Mouse (Mus musculus): ENCODE data around the gene Galnt7.

GRCm38 (mm10) chr8:57644281-57644680 is 8.6 kb downstream of the Galnt7 start:
- TF ChIP-seq POLR2A (IDR thresholded peaks at IDR 0.05; ENCODE audit: borderline replicate concordance, control insufficient read depth, low read depth, low read length) (no peak), CTCF (IDR thresholded peaks at IDR 0.05; ENCODE audit: control insufficient read depth, insufficient read depth, low read length) (no peak)
